Mouse (Mus musculus) 416B (cell line): Measurements from ENCODE around the gene Ung.

Experiments used
- DNase-seq: peaks from one replicate; pipeline ENCODE4 v3.0.0; 2011; ENCODE audit warnings: low read depth

The Ung gene

GRCm38 (mm10) chr5:114130211-114130605 lies at the start of gene Ung:
Gene Ung (plus strand): TSS chr5:114130386.
- peak; percentile 37 for DNase-seq

GRCm38 (mm10) chr5:114085501-114085900 lies 44.7 kb upstream of the Ung start:
- DNase-seq = no peak

- no peak for DNase-seq
These were observed 42.2 kb upstream of the Ung start for GRCm38 (mm10) chr5:114087875-114088480.

- DNase-seq = no peak
These were observed 39.7 kb upstream of the Ung start for GRCm38 (mm10) chr5:114090421-114091013.

- no peak for DNase-seq
These were observed 39.0 kb upstream of the Ung start, which contains the start of gene Svop for GRCm38 (mm10) chr5:114091057-114091807. Gene Svop (minus strand): TSS chr5:114091570.

GRCm38 (mm10) chr5:114099709-114100389 lies 30.3 kb upstream of the Ung start:
- peak; percentile 91 for DNase-seq

GRCm38 (mm10) chr5:114100390-114101099 lies 29.6 kb upstream of the Ung start:
- no peak for DNase-seq

- no peak for DNase-seq
These were observed 28.3 kb upstream of the Ung start for GRCm38 (mm10) chr5:114101873-114102272.

- peak; percentile 29 for DNase-seq
These were observed 27.4 kb upstream of the Ung start for GRCm38 (mm10) chr5:114102807-114103206.

- DNase-seq = no peak
These were observed 23.7 kb upstream of the Ung start for GRCm38 (mm10) chr5:114106391-114106935.

GRCm38 (mm10) chr5:114113334-114113733 lies 16.9 kb upstream of the Ung start:
- DNase-seq = peak; percentile 36

- no peak for DNase-seq
These were observed 15.2 kb upstream of the Ung start for GRCm38 (mm10) chr5:114115030-114115429.

- DNase-seq = no peak
These were observed 13.6 kb upstream of the Ung start for GRCm38 (mm10) chr5:114116586-114116985.

- DNase-seq = no peak
These were observed 10.4 kb upstream of the Ung start for GRCm38 (mm10) chr5:114119806-114120205.

- no peak for DNase-seq
These were observed 4.2 kb upstream of the Ung start for GRCm38 (mm10) chr5:114126008-114126407.

- DNase-seq = no peak
These were observed 3.5 kb upstream of the Ung start for GRCm38 (mm10) chr5:114126499-114127244.

GRCm38 (mm10) chr5:114127374-114128349 lies 2.5 kb upstream of the Ung start, which contains the start of gene Alkbh2:
Gene Alkbh2 (minus strand): TSS chr5:114128218.
- peak; percentile 47 for DNase-seq

- no peak for DNase-seq
These were observed 506 bp upstream of the Ung start for GRCm38 (mm10) chr5:114129550-114130210.
